Mouse (Mus musculus) ES-Bruce4 (cell line): Measurements from ENCODE around the gene Cntn2. TPM values are rescaled to one million over a fixed set of nuclear protein-coding genes. Genes with fewer than 3 reads are reported as not detected.

Experiments used
- H3K27ac ChIP-seq: 2 replicates; pipeline ENCODE4 v1.5.1; 2012; ENCODE audit warnings: low read length, inconsistent platforms; ENCODE audit not compliant: insufficient read depth
- H3K27me3 ChIP-seq: 2 replicates; pipeline ENCODE4 v1.6.1; 2012; ENCODE audit warnings: mild to moderate bottlenecking, low read length, inconsistent platforms; ENCODE audit not compliant: control insufficient read depth, poor library complexity, insufficient read depth, severe bottlenecking
- H3K36me3 ChIP-seq: 2 replicates; pipeline ENCODE4 v1.6.1; 2012; ENCODE audit warnings: inconsistent platforms, mild to moderate bottlenecking, low read length, moderate library complexity; ENCODE audit not compliant: control insufficient read depth, poor library complexity, insufficient read depth, severe bottlenecking
- H3K4me1 ChIP-seq: one replicate; pipeline ENCODE4 v1.8.1; 2011; ENCODE audit warnings: low read length; ENCODE audit not compliant: control insufficient read depth, insufficient read depth
- H3K4me3 ChIP-seq: 2 replicates; pipeline ENCODE4 v1.5.1; 2011; ENCODE audit warnings: low read depth, mild to moderate bottlenecking, low read length
- H3K9ac ChIP-seq: 2 replicates; pipeline ENCODE4 v1.6.1; 2012; ENCODE audit warnings: low read depth, mild to moderate bottlenecking, inconsistent platforms; ENCODE audit not compliant: poor library complexity, severe bottlenecking
- H3K9me3 ChIP-seq: replicated peaks from 2 replicates; pipeline ENCODE4 v1.6.1; 2012; ENCODE audit warnings: mild to moderate bottlenecking, low read length, inconsistent platforms; ENCODE audit not compliant: control insufficient read depth, poor library complexity, insufficient read depth, severe bottlenecking
- CTCF ChIP-seq: IDR thresholded peaks from one replicate; pipeline ENCODE4 v1.8.1; 2011; ENCODE audit warnings: low read depth, low read length
- EP300 ChIP-seq: IDR thresholded peaks from 2 replicates; pipeline ENCODE4 v1.6.1; 2011; ENCODE audit warnings: low read depth, low read length; ENCODE audit not compliant: insufficient read depth
- POLR2A ChIP-seq: IDR thresholded peaks from one replicate; pipeline ENCODE4 v1.8.1; 2011; ENCODE audit warnings: low read length; ENCODE audit not compliant: insufficient read depth
- polyA plus RNA-seq: library from polyadenylated mRNA; stranded (reverse); fragments of >200 nt; gene quantifications from 2 replicates; pipeline ENCODE4 v1.2.4, GENCODE M21; 2011; ENCODE audit warnings: low read depth; ENCODE audit not compliant: missing spikeins, insufficient read depth, insufficient read length

Gene Cntn2
- polyA plus RNA-seq, 1 experiment = 3.0 TPM

DNA sequence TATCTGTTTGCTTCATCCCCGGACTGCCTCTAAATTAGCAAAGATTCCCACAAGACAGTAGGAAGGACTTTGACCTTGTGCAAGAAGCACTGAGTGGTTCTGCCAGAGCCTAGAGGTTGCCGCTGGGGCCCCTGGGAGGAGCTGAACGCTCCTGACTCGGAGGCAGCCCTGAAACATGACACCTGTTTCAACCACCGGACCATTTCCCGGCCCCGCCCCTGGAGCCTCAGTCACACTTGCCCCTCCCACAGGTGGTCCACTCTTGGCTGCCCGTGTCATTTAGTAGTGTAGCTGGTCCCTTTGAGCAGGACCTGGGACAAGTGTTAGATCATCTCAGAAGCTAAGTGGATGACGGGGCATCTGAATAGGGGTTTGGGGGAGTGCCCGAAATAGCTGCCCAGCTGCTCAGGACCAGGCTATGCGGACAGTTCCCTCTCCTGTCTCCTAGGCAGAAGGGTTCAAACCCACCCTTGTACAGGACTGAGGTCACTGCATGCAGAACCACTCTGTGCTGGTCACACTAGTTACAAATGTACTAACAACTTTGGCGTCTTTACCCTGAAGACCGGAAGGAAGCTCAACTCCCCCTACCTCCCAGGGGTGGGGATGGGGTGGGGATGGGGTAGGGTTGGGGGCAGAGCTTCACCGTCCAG, 1.8 kb downstream of the Cntn2 start:
- no peak for TF ChIP-seq EP300
- no peak for TF ChIP-seq POLR2A
- TF ChIP-seq CTCF = no peak
- Histone ChIP-seq H3K27ac (no peak overlapping the region), H3K4me3 (peak overlapping the region; percentile 31), H3K9me3 (no peaks in the 10 kb centered on the region), H3K9ac (no peak overlapping the region), H3K4me1 (no peaks in the 10 kb centered on the region), H3K27me3 (no peaks in the 10 kb centered on the region), H3K36me3 (no peaks in the 10 kb centered on the region)

DNA sequence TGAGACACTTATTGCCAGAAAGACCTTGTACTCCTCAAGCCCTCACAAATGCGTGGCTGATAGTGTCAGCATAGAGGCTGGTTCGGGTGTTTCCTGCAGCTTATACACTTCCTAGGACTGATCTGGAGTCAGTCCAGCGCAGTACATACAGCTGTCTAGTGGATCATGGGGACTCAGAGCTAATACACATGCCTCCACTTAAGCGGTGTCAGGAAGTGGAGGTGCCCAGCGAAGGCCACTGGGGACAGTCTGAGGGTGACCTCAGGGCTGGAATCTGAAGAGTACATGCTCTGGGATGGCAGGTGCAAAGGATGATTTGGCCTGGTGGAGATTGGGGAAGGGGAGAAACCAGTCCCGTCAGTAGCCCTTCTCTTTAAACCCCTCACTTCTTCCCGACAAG, 2.4 kb downstream of the Cntn2 start:
- H3K27ac ChIP-seq = no peak overlapping the region
- no peaks in the 10 kb centered on the region for H3K9me3 ChIP-seq
- H3K36me3 ChIP-seq = no peaks in the 10 kb centered on the region
- no peaks in the 10 kb centered on the region for H3K4me1 ChIP-seq
- H3K9ac ChIP-seq = no peak overlapping the region
- no peak overlapping the region for H3K4me3 ChIP-seq
- TF ChIP-seq CTCF (no peak), EP300 (no peak), POLR2A (no peak)
- H3K27me3 ChIP-seq = no peaks in the 10 kb centered on the region

DNA sequence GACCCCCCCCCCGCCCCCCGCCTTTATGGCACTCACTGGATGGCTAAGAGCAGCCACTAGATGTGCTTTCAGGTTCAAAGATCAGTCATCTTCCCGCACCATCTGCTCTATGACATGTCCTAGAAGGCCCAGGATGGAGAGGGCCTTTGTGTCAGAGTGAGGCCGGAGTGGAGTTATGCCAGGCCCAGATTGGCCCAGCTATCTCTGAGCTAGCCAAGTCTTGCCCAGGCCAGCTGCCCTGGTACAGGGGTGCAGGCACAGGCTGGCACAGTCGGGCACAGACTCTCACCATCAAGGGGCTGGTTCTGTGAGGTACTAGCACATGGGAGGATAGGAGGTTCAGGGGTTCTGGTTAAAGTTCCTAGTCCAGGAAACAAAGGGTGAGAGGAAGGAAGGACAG, 5.3 kb downstream of the Cntn2 start:
- no peaks in the 10 kb centered on the region for H3K27me3 ChIP-seq
- no peaks in the 10 kb centered on the region for H3K9me3 ChIP-seq
- TF ChIP-seq CTCF (no peak), EP300 (no peak), POLR2A (no peak)
- H3K27ac ChIP-seq = no peak overlapping the region
- no peaks in the 10 kb centered on the region for H3K36me3 ChIP-seq
- no peak overlapping the region for H3K9ac ChIP-seq
- H3K4me3 ChIP-seq = no peak overlapping the region
- H3K4me1 ChIP-seq = no peaks in the 10 kb centered on the region

DNA sequence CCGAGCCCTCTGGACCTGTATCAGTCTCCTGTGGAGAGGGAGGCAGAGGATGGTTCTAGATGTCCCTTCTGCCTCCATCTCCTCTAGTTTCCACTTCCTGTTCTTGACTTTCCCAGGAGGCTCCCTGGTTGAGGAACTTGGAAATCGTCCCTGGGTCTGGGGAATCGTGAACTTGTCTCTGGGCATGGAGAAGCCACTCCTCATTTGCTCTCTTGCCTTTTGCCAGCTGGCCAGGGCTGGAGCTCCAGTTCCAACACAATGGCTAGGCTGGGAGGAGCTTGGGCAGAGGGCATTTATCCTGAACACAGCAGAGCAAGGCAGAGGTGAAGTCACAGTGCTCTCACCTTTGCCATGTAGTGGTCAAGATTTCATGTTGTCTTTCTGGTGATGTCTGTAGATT, 6.6 kb downstream of the Cntn2 start:
- no peaks in the 10 kb centered on the region for H3K36me3 ChIP-seq
- no peaks in the 10 kb centered on the region for H3K4me1 ChIP-seq
- no peak overlapping the region for H3K4me3 ChIP-seq
- H3K9me3 ChIP-seq = no peaks in the 10 kb centered on the region
- TF ChIP-seq CTCF = no peak
- no peak for TF ChIP-seq POLR2A
- TF ChIP-seq EP300 = no peak
- no peak overlapping the region for H3K9ac ChIP-seq
- no peaks in the 10 kb centered on the region for H3K27me3 ChIP-seq
- H3K27ac ChIP-seq = no peak overlapping the region

DNA sequence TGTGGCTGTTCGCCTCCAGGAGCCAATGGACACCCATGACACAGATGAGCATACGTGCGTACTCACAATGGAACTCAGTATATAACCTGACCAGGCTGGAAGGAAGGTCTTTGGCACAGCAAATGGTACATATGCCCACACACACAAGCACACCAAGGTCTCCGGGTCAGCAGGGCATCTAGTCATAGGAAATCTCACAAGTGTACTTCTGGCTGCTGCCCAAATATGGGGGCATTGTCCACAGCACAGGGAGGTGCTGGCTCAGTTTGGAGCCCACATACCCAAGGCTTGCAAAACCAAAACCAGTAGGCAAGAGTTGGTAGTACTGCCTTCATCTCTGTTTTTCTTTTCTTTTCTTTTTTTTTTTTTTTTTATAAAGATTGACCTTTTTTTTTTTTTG, 7.5 kb downstream of the Cntn2 start:
- no peak overlapping the region for H3K9ac ChIP-seq
- H3K27me3 ChIP-seq = no peaks in the 10 kb centered on the region
- no peaks in the 10 kb centered on the region for H3K36me3 ChIP-seq
- no peak overlapping the region for H3K27ac ChIP-seq
- peaks cover under 1% of the 10 kb centered on the region for H3K4me1 ChIP-seq
- TF ChIP-seq CTCF (no peak), POLR2A (no peak), EP300 (no peak)
- H3K9me3 ChIP-seq = no peaks in the 10 kb centered on the region
- H3K4me3 ChIP-seq = no peak overlapping the region

DNA sequence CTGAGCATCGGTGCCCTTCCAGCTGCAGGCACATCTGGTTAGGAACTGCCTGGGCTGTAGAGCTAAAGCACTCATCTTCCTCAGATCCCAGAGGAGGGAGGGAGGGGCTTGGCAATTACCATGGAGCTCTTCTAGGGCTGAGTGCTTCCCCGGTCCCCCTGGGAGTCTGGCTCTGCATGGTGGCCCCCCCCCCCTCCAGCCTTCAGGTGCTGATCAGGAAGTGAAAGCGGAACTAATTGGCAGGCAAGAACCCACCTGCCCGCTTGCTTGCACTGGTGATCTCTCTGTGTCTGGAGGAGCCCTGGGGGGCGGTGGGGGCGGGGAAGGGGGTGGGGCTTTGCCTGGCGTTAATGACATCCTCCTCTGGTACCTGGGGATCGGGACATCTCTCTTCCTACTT, 9.2 kb downstream of the Cntn2 start:
- TF ChIP-seq CTCF (no peak), EP300 (no peak), POLR2A (no peak)
- Histone ChIP-seq H3K9ac (no peak overlapping the region), H3K9me3 (no peaks in the 10 kb centered on the region), H3K27ac (no peak overlapping the region), H3K4me1 (peaks cover 2% of the 10 kb centered on the region), H3K27me3 (no peaks in the 10 kb centered on the region), H3K36me3 (no peaks in the 10 kb centered on the region), H3K4me3 (no peak overlapping the region)

DNA sequence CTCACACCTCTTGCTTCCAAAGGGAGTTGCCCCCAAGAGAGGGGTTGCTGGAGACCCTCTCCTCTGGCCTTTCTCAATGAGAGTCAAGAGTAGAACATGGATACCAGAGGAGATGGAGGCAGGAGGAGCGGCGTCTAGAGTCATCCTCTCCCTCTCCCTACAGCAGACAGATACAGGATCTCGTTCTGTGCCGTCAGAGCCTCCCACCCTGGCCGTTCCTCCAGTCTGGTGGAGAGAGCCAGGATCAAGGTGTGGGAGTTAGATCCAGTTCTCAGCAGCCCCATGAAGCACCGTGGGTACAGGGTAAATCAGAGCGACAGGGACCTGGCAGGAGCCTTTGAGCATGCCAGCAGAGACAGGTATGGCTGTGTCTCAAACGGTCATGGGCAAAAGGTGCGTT, 10.5 kb downstream of the Cntn2 start:
- no peaks in the 10 kb centered on the region for H3K9me3 ChIP-seq
- H3K36me3 ChIP-seq = no peaks in the 10 kb centered on the region
- H3K4me1 ChIP-seq = peaks cover 2% of the 10 kb centered on the region
- no peak overlapping the region for H3K9ac ChIP-seq
- H3K27ac ChIP-seq = no peak overlapping the region
- H3K27me3 ChIP-seq = no peaks in the 10 kb centered on the region
- TF ChIP-seq EP300 = no peak
- no peak for TF ChIP-seq POLR2A
- no peak for TF ChIP-seq CTCF
- H3K4me3 ChIP-seq = no peak overlapping the region
